7 mouse cellular contexts compared by ENCODE assay signal in genomic region chr13:44228540-44229135, GRCm38 (mm10).
DNase-seq lines count a peak whose midpoint lies in the region; ATAC-seq and TF ChIP-seq lines count a peak whose summit lies in the region.

No protein-coding gene starts in this region.

- 0 out of 2 replicates have a peak overlapping the region, but pooled peaks have one; percentile 24 for H3K4me2 ChIP-seq in forebrain, embryonic 11.5 days (ENCODE audit: low read depth, low read length, severe bottlenecking)
- H3K4me2 ChIP-seq in limb, embryonic 14.5 days (replicated peaks; ENCODE audit: low read depth, low read length, severe bottlenecking) = peak overlapping the region; percentile 28
- H3K4me2 ChIP-seq in liver, embryonic 11.5 days = no peak overlapping the region

- no peak overlapping the region for H3K27ac ChIP-seq in forebrain, embryonic 11.5 days (ENCODE audit: low read depth, low read length)
- no peak overlapping the region for H3K27ac ChIP-seq in limb, embryonic 14.5 days (replicated peaks; ENCODE audit: low read depth, low read length)
- H3K27ac ChIP-seq in small intestine, adult 2 months (ENCODE audit: insufficient read depth, low read depth, low read length) = 0 out of 2 replicates have a peak overlapping the region, but pooled peaks have one; percentile 14
- H3K27ac ChIP-seq in liver, embryonic 11.5 days (ENCODE audit: low read depth, low read length) = no peak overlapping the region

- DNase-seq in adipocyte (ENCODE audit: low spot score) = peak; percentile 6
- DNase-seq in forebrain, embryonic 11.5 days (ENCODE audit: low spot score) = peak; percentile 73
- DNase-seq in heart, postnatal 25 days (ENCODE audit: low spot score) = peak; percentile 45
- peak; percentile 56 for DNase-seq in limb, embryonic 14.5 days (ENCODE audit: low spot score)
- no peak for DNase-seq in liver, embryonic 11.5 days (ENCODE audit: low spot score)

- 0 out of 2 replicates have a peak, but pooled peaks have one; percentile 29 for ATAC-seq in forebrain, embryonic 11.5 days (replicated peaks; ENCODE audit: low FRiP score)
- ATAC-seq in limb, embryonic 14.5 days (ENCODE audit: low FRiP score, low read depth) = peak; percentile 62; the same call in 1 of the 2 replicates
- no peak for ATAC-seq in monocyte, adult 5-6 weeks (replicated peaks; ENCODE audit: insufficient number of reproducible peaks, low FRiP score, low TSS enrichment, poor library complexity, severe bottlenecking)
- ATAC-seq in liver, embryonic 11.5 days (replicated peaks; ENCODE audit: low FRiP score) = no peak

- WGBS in forebrain, embryonic 11.5 days = 8% methylated on average over 16 of the region's 16 CpGs
- WGBS in limb, embryonic 14.5 days = 8% methylated on average over 16 of the region's 16 CpGs
- WGBS in small intestine, adult 2 months = 37% methylated on average over 16 of the region's 16 CpGs
- 38% methylated on average over 16 of the region's 16 CpGs for WGBS in liver, embryonic 11.5 days

- peaks cover 33% of the 10 kb centered on the region for H3K4me1 ChIP-seq in forebrain, embryonic 11.5 days (replicated peaks; ENCODE audit: control insufficient read depth, insufficient read depth, low read length)
- H3K4me1 ChIP-seq in limb, embryonic 14.5 days (ENCODE audit: control insufficient read depth, insufficient read depth, low read length) = peaks cover 29% of the 10 kb centered on the region
- H3K4me1 ChIP-seq in small intestine, adult 2 months (ENCODE audit: control insufficient read depth, insufficient read depth, insufficient read length, low read length) = no peaks in the 10 kb centered on the region
- peaks cover 5% of the 10 kb centered on the region; the same call in 1 of the 2 replicates for H3K4me1 ChIP-seq in liver, embryonic 11.5 days (replicated peaks; ENCODE audit: control insufficient read depth, insufficient read depth, low read length)

- peaks cover 4% of the 10 kb centered on the region; the same call in 1 of the 2 replicates for H3K27me3 ChIP-seq in forebrain, embryonic 11.5 days (ENCODE audit: control insufficient read depth, insufficient read depth, low read length)
- no peaks in the 10 kb centered on the region for H3K27me3 ChIP-seq in limb, embryonic 14.5 days (ENCODE audit: control insufficient read depth, insufficient read depth, low read length)
- no peaks in the 10 kb centered on the region for H3K27me3 ChIP-seq in small intestine, adult 2 months (ENCODE audit: control insufficient read depth, insufficient read depth, low read length)
- H3K27me3 ChIP-seq in liver, embryonic 11.5 days (replicated peaks; ENCODE audit: control insufficient read depth, insufficient read depth, low read length) = no peaks in the 10 kb centered on the region

- intact Hi-C loops in heart, postnatal 25 days (cut with DNase I) = loop anchor here (2.0 to 5.0 kb wide), 3 partner anchors 181 to 364 kb away; no protein-coding TSS in a partner anchor

- no peak overlapping the region for H3K9ac ChIP-seq in forebrain, embryonic 11.5 days (ENCODE audit: low read length)
- no peak overlapping the region for H3K9ac ChIP-seq in limb, embryonic 14.5 days (ENCODE audit: low read depth, low read length, severe bottlenecking)
- no peak overlapping the region for H3K9ac ChIP-seq in liver, embryonic 11.5 days (ENCODE audit: low read depth, low read length)

- H3K4me3 ChIP-seq in forebrain, embryonic 11.5 days (ENCODE audit: low read depth, low read length) = no peak overlapping the region
- no peak overlapping the region for H3K4me3 ChIP-seq in limb, embryonic 14.5 days (replicated peaks; ENCODE audit: low read length)
- no peak overlapping the region for H3K4me3 ChIP-seq in small intestine, adult 2 months (ENCODE audit: low read depth, low read length)
- H3K4me3 ChIP-seq in liver, embryonic 11.5 days (ENCODE audit: low read depth, low read length) = no peak overlapping the region

- no peaks in the 10 kb centered on the region for H3K36me3 ChIP-seq in forebrain, embryonic 11.5 days (ENCODE audit: control insufficient read depth, insufficient read depth, low read length)
- H3K36me3 ChIP-seq in limb, embryonic 14.5 days (ENCODE audit: control insufficient read depth, insufficient read depth, low read length) = no peaks in the 10 kb centered on the region
- no peaks in the 10 kb centered on the region for H3K36me3 ChIP-seq in small intestine, adult 2 months (ENCODE audit: control insufficient read depth, insufficient read depth, low read length)
- no peaks in the 10 kb centered on the region for H3K36me3 ChIP-seq in liver, embryonic 11.5 days (ENCODE audit: control insufficient read depth, insufficient read depth, low read length)

- TF ChIP-seq POLR2A in limb, embryonic 14.5 days (IDR thresholded peaks at IDR 0.05; ENCODE audit: borderline replicate concordance, extremely low read depth, insufficient read depth, insufficient read length) = no peak
- TF ChIP-seq POLR2A in small intestine, adult 2 months (IDR thresholded peaks at IDR 0.05; ENCODE audit: low read depth, low read length) = no peak

- peaks cover 5% of the 10 kb centered on the region; the same call in 1 of the 2 replicates for H3K9me3 ChIP-seq in forebrain, embryonic 11.5 days (ENCODE audit: control insufficient read depth, low read length)
- 0 out of 2 replicates have a peak, but pooled peaks cover 2% of the 10 kb centered on the region for H3K9me3 ChIP-seq in limb, embryonic 14.5 days (ENCODE audit: control insufficient read depth, low read length)
- no peaks in the 10 kb centered on the region; the same call in 1 of the 2 replicates for H3K9me3 ChIP-seq in liver, embryonic 11.5 days (ENCODE audit: control insufficient read depth, low read length)

- TF ChIP-seq CTCF in small intestine, adult 2 months (IDR thresholded peaks at IDR 0.05; ENCODE audit: extremely low read depth, insufficient read length, insufficient replicate concordance, low read depth, low read length) = no peak

Comparison
In these comparisons a context has a peak if more than half of its experiments do, and no peak if none do; other contexts are left out.
1. ATAC-seq: peak in forebrain, embryonic 11.5 days (single experiment) and limb, embryonic 14.5 days (single experiment); none in monocyte, adult 5-6 weeks (single experiment) and liver, embryonic 11.5 days (single experiment).